8 mouse cellular contexts compared by ENCODE assay signal in the genomic region with DNA sequence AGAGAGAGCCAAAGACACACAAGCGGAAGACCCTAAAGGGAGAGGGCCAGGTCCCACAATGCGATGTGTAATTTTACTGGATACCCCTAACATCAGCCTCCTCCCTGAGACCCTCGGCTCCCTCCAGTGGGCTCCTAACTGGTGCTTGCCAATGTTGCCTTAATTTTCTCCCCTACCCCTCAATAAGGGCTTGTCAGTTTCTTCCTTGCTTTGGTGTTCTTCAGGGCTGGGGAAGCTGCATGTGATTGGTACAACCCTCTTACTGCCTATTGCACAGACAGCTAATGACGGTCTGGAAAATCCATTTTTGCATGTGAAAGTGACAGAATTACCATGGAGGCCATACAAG. TPM values are rescaled to one million over a fixed set of nuclear protein-coding genes. Genes with fewer than 3 reads are reported as not detected.
DNase-seq lines count a peak whose midpoint lies in the region; ATAC-seq and TF ChIP-seq lines count a peak whose summit lies in the region.

No protein-coding gene starts in this region.

- no peak for TF ChIP-seq POLR2A in kidney, adult 2 months (IDR thresholded peaks at IDR 0.05; ENCODE audit: low read depth, low read length)
- TF ChIP-seq POLR2A in cortical plate, adult 2 months (IDR thresholded peaks at IDR 0.05; ENCODE audit: extremely low read depth, insufficient read depth, low read length), result no peak

- peak overlapping the region; percentile 49 for H3K9ac ChIP-seq in hindbrain, embryonic 16.5 days (ENCODE audit: low read depth, low read length)
- peak overlapping the region; percentile 43; the same call in 1 of the 2 replicates for H3K9ac ChIP-seq in midbrain, embryonic 14.5 days (replicated peaks; ENCODE audit: low read length)

- peak overlapping the region; percentile 10; the same call in 1 of the 2 replicates for H3K27ac ChIP-seq in kidney, adult 2 months (ENCODE audit: insufficient read depth, low read depth, low read length)
- 0 out of 2 replicates have a peak overlapping the region, but pooled peaks have one; percentile 32 for H3K27ac ChIP-seq in cortical plate, adult 2 months (ENCODE audit: insufficient read depth, low read length)
- H3K27ac ChIP-seq in hindbrain, embryonic 16.5 days (ENCODE audit: low read depth, low read length), result 0 out of 2 replicates have a peak overlapping the region, but pooled peaks have one; percentile 11
- H3K27ac ChIP-seq in midbrain, embryonic 14.5 days (replicated peaks; ENCODE audit: low read depth, low read length), result no peak overlapping the region

- H3K9me3 ChIP-seq in hindbrain, embryonic 16.5 days (ENCODE audit: control insufficient read depth, low read length), result no peaks in the 10 kb centered on the region
- no peaks in the 10 kb centered on the region for H3K9me3 ChIP-seq in midbrain, embryonic 14.5 days (ENCODE audit: control insufficient read depth, low read length)

- H3K4me3 ChIP-seq in kidney, adult 2 months (ENCODE audit: insufficient read depth, low read depth, low read length), result no peak overlapping the region
- H3K4me3 ChIP-seq in cortical plate, adult 2 months (ENCODE audit: insufficient read depth, low read length), result peak overlapping the region; percentile 29
- H3K4me3 ChIP-seq in hindbrain, embryonic 16.5 days (ENCODE audit: low read length), result peak overlapping the region; percentile 27
- peak overlapping the region; percentile 77 for H3K4me3 ChIP-seq in midbrain, embryonic 14.5 days (replicated peaks; ENCODE audit: low read depth, low read length)

- no peak for TF ChIP-seq CTCF in kidney, adult 2 months (conservative IDR thresholded peaks at IDR 0.05; ENCODE audit: insufficient read depth, insufficient read length, low read depth, low read length)
- no peak for TF ChIP-seq CTCF in cortical plate, adult 2 months (IDR thresholded peaks at IDR 0.05; ENCODE audit: extremely low read depth, insufficient read depth, low read length)

- peaks cover 12% of the 10 kb centered on the region for H3K4me1 ChIP-seq in kidney, adult 2 months (ENCODE audit: control insufficient read depth, insufficient read depth, low read length)
- H3K4me1 ChIP-seq in cortical plate, adult 2 months (ENCODE audit: control insufficient read depth, insufficient read depth, low read length), result peaks cover 13% of the 10 kb centered on the region
- peaks cover 43% of the 10 kb centered on the region for H3K4me1 ChIP-seq in hindbrain, embryonic 16.5 days (ENCODE audit: control insufficient read depth, insufficient read depth, low read depth, low read length)
- H3K4me1 ChIP-seq in midbrain, embryonic 14.5 days (ENCODE audit: control insufficient read depth, insufficient read depth, low read length), result peaks cover 38% of the 10 kb centered on the region

- 65% methylated on average over 4 of the region's 4 CpGs for WGBS in kidney, adult 2 months
- 19% methylated on average over 4 of the region's 4 CpGs for WGBS in hindbrain, embryonic 16.5 days
- 34% methylated on average over 4 of the region's 4 CpGs for WGBS in midbrain, embryonic 14.5 days

- peak overlapping the region; percentile 93 for H3K4me2 ChIP-seq in hindbrain, embryonic 16.5 days (ENCODE audit: low read length)
- peak overlapping the region; percentile 96 for H3K4me2 ChIP-seq in midbrain, embryonic 14.5 days (ENCODE audit: low read length)

- H3K36me3 ChIP-seq in kidney, adult 2 months (ENCODE audit: control insufficient read depth, insufficient read depth, low read length), result no peaks in the 10 kb centered on the region
- H3K36me3 ChIP-seq in hindbrain, embryonic 16.5 days (ENCODE audit: control insufficient read depth, insufficient read depth, low read length), result no peaks in the 10 kb centered on the region
- H3K36me3 ChIP-seq in midbrain, embryonic 14.5 days (ENCODE audit: control insufficient read depth, insufficient read depth, low read length), result no peaks in the 10 kb centered on the region

- DNase-seq in kidney, adult 2 months, result no peak
- DNase-seq in kidney, postnatal 25 days, result no peak
- DNase-seq in midbrain, embryonic 14.5 days, result no peak
- no peak for DNase-seq in retina, embryonic 14.5 days (ENCODE audit: low spot score)
- DNase-seq in urinary bladder, adult 18-20 months (ENCODE audit: low spot score in 2 of 2), result no peak
- no peak for DNase-seq in urinary bladder, postnatal 4 days (ENCODE audit: low spot score in 2 of 2)

- H3K27me3 ChIP-seq in kidney, adult 2 months (replicated peaks; ENCODE audit: control insufficient read depth, insufficient read depth, low read length), result no peaks in the 10 kb centered on the region
- H3K27me3 ChIP-seq in hindbrain, embryonic 16.5 days (replicated peaks; ENCODE audit: control insufficient read depth, insufficient read depth, low read length), result no peaks in the 10 kb centered on the region
- H3K27me3 ChIP-seq in midbrain, embryonic 14.5 days (ENCODE audit: control insufficient read depth, insufficient read depth, low read length), result no peaks in the 10 kb centered on the region

- ATAC-seq in hindbrain, embryonic 16.5 days, result no peak
- no peak for ATAC-seq in midbrain, embryonic 14.5 days (ENCODE audit: low FRiP score, low TSS enrichment)

RNA-seq across cellular contexts. Expression of a gene that starts 1.9 kb away (rescaled TPM):
- 7.8 and 8.0 TPM in 2 replicates for polyA plus RNA-seq in kidney, adult 2 months (2012; rRNA removed)
- 19.7 and 22.1 TPM in 2 replicates for polyA plus RNA-seq in cortical plate, adult 2 months (2012; rRNA removed)
- 8.4 and 9.7 TPM in 2 replicates for polyA plus RNA-seq in hindbrain, embryonic 16.5 days (2015; fragmentation: Nextera tagmentation; extraction: Ambion mirVana)
- polyA plus RNA-seq in midbrain, embryonic 14.5 days (2014; fragmentation: Nextera tagmentation; extraction: Ambion mirVana), result 11.1 and 13.1 TPM in 2 replicates

RNA-seq across cellular contexts. Expression of a gene that starts 2.0 kb away (rescaled TPM):
- polyA plus RNA-seq in kidney, adult 2 months (2012; rRNA removed), result 24.0 and 33.1 TPM in 2 replicates
- 36.2 and 39.3 TPM in 2 replicates for polyA plus RNA-seq in cortical plate, adult 2 months (2012; rRNA removed)
- polyA plus RNA-seq in hindbrain, embryonic 16.5 days (2015; fragmentation: Nextera tagmentation; extraction: Ambion mirVana), result 26.4 and 26.7 TPM in 2 replicates
- polyA plus RNA-seq in midbrain, embryonic 14.5 days (2014; fragmentation: Nextera tagmentation; extraction: Ambion mirVana), result 21.6 TPM in 2 replicates
